Mouse (Mus musculus) MEL-GATA-1-ER (cell line): Measurements from ENCODE around the gene Stoml2.

Experiments
- DNase-seq: peaks from one replicate; pipeline ENCODE4 v3.0.0-alpha.2; 2012; ENCODE audit warnings: low read depth; ENCODE audit errors: extremely low read depth

Stoml2 gene

GRCm38 (mm10) chr4:43038567-43039495 lies 7.3 kb upstream of the Stoml2 start:
- DNase-seq, result no peak

GRCm38 (mm10) chr4:43037860-43038566 lies 6.5 kb upstream of the Stoml2 start:
- peak; percentile 86 for DNase-seq

DNA sequence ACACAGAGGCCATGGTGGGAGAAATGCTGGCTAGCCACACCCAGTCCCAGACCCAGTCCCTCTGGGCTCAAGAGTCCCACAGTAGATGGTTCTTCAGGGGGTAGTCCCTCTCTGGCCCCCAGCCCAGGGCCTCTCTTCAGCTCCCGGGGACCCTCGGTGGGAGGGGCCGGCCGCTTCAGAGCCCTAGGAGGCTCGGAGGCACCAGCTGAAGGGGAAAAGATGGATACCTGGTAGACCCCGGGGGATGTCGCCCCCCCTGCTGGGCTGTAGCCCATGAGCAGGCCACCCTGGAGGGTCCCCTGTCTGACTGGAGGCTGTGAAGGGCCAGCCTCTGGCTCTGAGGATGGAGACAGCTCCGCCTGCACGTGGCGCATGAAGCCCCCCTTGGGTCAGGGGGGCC lies 4.8 kb upstream of the Stoml2 start:
- no peak for DNase-seq

GRCm38 (mm10) chr4:43035851-43036250 lies 4.3 kb upstream of the Stoml2 start:
- DNase-seq, result no peak

DNA sequence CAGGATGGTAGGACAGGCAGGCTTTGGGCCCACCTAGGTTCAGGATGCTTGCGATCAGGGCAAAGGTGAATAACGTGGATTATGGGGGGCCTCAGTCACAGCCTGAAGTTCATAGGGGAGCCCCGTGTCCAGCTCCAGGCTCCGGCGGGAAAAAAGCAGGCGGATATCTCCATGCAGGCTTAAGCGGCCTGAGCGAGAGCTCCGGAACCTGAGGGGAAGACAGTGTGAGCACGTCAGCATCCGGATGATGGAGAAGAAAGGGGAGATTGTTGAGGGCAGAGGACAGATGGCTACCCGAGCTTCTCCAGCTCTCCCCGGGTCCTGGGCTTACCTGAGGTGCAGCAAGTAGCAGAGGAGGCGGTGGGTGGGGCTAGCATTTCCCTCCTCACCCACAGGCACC lies 2.0 kb upstream of the Stoml2 start:
- no peak for DNase-seq

DNA sequence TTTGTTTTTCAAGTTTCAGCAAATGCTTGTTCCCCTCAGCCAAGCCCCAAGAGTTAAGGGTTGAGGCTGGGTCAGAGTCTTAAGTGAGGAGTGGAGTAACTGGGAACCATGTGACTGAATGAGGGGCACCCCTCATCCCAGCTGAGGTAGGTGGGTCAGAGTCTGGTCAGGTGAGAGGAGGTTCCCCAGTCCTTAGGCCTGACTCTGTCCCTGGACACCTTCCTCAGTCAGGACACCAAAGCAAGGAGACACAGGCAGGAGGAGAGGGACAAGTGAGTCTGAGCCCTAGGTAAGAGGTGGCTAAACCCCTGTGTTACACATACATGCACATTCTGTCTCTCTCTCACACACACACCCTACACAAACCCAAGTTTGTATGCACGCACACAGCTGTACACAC lies 991 bp upstream of the Stoml2 start:
- DNase-seq, result no peak

DNA sequence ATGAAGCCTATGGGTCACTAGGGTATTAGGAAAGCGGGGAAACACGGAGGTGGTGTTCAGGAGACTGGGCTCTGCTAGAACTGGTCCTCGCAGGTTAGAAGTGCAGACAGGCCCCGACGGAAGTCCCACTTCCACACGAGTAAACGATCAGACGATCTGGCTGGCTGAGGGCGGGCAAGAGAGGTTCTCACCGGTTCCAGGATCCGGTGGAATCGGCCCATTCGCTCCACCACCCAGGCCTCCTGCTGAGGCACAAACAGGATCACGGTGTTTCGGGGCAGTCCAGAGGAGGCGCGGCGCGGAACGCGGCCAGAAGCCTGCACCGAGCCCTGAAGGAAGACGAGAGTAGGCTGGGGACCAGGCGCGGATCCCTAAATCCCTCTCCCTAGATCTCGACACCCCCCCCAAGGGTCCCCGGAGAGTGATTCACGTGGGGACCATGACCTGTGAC lies 705 bp downstream of the Stoml2 start:
- DNase-seq, result no peak

- no peak for DNase-seq
Observed at GRCm38 (mm10) chr4:43030352-43030751, 1.2 kb downstream of the Stoml2 start.

GRCm38 (mm10) chr4:43029749-43030148 lies 1.8 kb downstream of the Stoml2 start:
- no peak for DNase-seq

GRCm38 (mm10) chr4:43029121-43029520 lies 2.4 kb downstream of the Stoml2 start:
- no peak for DNase-seq

DNA sequence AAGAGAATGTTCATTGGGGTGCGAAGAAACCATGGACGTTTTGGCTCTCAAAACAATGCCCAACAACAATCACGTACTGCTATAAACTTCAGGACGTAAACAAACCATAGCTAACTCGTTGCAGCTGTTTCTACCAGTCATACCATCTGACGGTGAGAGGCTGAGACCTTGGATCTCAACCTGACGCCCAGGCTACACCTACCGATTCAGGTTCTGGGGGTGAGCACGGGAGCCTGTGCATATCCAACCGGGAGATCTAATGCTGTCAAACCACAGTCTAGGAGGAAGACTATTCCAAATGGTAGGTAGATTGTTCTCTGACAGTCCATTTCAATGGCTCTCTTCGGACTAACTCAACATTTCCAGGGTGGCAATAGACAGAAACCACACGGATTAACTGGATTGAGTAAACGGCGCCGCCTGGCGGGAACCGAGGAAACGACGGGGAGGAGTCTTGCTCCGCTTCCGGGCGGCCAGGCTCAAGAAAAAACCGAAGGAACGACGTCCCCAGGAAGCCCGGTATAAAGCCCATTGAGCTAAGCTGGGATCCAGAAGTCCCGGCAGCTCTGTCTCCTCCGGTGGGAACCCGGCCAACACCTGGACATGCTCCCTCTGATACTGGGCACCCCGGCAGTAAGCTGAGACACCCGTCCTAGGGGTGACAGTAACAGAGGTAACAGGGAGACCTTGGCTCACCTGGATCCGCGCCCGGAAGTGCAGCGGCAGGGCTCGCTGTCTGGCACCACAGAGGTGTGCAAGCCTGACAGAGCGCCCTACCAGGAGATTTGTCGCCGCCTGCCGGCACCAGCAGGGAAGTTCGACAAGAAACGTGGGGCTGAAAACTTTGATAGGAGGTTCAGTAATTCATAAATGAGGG lies 6.2 kb downstream of the Stoml2 start, which contains the start of gene Pigo:
TSS of gene Pigo (minus strand) at position 736 of the 877 bp plus-strand sequence.
- DNase-seq, result peak; percentile 78

- DNase-seq, result no peak
Observed at GRCm38 (mm10) chr4:43024673-43025072, 6.8 kb downstream of the Stoml2 start.

DNA sequence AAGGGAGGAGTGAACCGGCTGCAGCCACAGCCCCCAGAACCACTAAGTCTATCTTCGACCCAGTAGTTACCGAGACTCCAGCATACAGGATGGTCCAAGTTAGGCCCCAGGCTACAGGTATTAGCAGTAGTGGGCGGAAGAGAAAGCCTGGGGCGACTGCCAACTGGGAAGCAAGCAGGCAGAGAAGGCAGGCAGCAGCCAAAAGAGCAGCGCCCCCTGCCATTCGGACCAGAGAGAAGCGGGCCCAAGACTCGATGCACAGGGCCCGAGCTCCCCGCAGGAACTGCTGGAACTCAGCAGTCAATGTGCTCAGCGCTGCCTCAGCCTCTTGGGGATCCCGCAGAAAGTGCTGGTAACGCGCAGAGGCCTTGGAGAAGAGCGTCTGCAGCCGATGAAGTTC lies 10.2 kb downstream of the Stoml2 start:
- DNase-seq, result no peak

GRCm38 (mm10) chr4:43020876-43021275 lies 10.6 kb downstream of the Stoml2 start:
- no peak for DNase-seq

- no peak for DNase-seq
Observed at GRCm38 (mm10) chr4:43019641-43020465, 11.7 kb downstream of the Stoml2 start.

DNA sequence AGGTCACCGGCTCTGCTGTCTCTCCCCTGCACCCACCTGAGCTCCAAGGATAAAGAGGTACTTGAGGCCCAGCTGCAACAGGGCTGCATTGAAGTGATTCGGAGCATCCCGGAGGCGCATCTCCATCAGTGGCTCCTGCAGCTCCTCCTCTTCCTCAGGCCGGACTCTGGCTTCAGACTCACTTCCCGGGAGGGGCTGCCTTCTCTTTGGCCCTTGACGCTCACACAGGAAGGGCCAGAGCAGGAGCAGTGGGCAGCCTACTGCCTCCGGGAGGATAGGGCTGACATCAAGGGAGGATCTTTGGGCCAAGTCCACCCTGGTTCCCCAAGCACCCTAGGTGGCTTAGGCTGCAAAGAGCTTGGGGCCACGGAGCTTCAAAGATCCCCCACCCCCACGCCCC lies 12.3 kb downstream of the Stoml2 start:
- DNase-seq, result no peak

- DNase-seq, result no peak
Observed at GRCm38 (mm10) chr4:43018156-43018555, 13.4 kb downstream of the Stoml2 start.

- no peak for DNase-seq
Observed at GRCm38 (mm10) chr4:43012091-43012490, 19.4 kb downstream of the Stoml2 start.

DNA sequence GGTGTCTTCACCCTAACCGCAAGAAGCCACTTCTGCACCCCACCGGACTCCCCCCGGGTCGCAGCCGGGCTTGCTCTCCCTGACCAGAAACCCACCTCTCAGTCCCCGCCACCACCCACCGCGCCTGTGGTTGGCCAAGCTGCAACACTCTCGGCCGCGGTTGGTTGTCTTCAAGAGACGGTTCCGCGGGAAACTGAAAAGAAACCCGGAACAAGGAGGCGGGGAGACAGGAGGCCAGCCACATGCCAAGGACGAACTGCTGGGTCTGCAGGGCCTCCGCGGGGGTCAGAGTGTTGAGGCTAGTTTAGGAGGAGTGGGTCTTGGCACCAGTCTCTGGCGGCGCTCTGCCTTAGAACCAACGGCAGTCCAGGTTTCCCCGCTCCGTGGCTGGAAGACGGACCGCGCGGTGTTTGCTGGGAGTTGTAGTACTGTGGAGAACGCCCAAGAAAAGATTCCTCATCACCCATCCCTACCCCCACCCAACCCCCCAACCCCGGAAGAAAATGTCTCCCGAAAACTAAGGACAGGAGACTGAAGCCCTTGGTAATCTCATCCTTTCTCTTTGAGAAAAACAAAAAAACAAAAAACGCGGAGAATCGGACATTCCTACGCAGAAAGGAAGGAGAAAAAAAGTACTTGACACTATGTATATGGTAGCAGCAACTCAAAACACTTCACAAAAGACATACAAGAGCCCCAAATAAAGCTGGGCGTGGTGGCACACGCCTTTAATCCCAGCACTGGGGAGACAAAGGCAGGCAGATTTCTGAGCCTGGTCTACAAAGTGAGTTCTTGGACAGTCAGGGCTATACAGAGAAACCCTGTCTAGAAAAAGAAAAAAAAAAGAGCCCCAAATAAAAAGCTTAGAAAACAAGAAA lies 21.1 kb downstream of the Stoml2 start, which contains the start of gene Fancg:
TSS of gene Fancg (minus strand) at position 346 of the 878 bp plus-strand sequence.
- DNase-seq, result peak; percentile 64
